Mouse (Mus musculus) ES-CJ7 (cell line): ENCODE data around the gene Slc35f1.
A peak's percentile ranks its signal among the peaks of the same experiment; 100 is the strongest.

Source experiments
- DNase-seq: peaks from one replicate; pipeline ENCODE4 v3.0.0; 2011; ENCODE audit warnings: low read depth, low spot score

Slc35f1 gene

DNA sequence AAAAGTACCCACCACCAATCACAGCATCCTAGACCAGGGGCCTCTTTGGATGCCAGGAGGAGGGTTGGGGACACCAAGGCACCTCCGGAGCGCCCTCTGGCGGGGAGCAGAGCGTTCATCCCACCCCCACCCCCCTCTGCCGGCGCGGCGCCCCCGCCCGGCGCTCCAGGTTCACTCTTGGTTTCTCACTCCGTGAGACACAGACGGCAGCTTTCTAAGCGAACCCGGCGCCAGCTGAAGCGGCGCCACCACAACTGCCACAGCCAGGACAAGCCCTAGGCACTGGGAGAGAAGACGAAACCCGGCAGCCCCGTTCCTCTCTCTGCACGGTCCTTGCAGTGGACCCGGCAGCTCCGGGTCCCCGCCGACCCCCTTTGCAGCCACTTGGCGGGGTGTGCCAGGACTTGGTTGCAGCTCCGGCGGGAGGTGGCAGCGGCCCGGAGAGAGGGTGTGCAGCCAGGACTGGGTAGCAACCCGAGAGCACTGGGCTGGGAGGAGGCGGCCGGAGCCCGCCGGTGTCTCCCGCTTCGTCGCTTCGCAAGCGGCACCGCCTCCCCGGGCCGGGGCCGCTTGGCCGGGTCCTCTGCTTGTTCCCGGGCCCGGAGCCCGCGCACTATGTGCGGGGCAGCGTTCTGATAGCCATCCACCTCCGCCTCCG lies at the start of gene Slc35f1:
Slc35f1 (plus strand) TSS at position 200 of the 658 bp plus-strand sequence.
- DNase-seq, result peak; percentile 85

DNA sequence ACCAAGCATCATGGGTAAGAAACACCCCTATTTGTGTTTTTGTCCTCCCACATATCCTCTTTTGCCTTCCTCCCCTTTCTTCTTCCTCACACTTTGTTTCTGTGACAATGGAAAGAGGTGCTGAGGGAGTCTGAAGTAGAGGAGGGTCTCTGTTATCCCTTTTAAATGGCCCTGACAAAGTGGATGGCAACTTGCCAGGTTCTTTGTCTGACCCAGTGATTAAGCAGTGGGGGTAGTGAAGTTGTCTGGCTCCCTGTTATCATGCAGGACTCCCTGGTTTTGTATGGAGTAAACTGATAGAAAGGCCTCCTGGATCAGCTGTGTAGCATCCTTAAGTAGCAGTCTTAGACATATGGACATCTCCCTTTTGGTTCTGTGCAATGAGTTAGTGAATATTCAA lies 19.1 kb upstream of the Slc35f1 start:
- no peak for DNase-seq

DNA sequence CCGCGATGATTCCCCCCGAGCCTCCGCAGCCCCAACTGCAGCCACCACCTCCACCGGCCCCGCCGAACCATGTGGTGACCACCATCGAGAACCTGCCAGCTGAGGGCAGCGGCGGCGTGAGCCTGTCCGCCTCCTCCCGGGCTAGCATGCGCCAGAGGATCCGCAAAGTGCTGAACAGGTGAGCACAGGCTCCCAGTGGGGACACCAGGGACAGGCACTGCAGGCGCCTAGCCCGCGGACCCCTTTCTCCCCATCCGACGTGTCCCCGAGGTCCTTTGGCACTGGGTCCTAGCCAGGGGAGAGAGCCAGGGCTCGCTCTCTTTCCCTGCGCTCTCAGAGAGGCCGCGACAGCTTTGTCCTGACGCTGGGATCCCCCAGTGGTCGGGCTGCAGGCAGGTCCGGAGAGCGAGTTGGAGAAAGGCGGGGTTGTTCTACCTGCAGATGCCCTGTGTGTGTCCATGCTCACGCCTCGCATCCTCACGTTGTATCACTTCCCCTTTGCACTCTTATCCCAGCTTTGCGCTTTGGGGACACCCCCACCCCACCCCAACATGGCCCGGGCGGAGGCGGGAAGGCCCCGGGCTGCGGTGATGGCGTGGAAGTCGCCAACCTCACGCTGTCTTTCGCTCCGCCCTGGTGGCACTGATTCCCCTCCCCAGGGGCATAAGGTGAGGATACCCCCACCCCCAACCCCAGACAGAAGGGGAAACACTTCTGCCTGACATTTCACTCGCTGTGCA lies 829 bp downstream of the Slc35f1 start:
- peak; percentile 34 for DNase-seq

DNA sequence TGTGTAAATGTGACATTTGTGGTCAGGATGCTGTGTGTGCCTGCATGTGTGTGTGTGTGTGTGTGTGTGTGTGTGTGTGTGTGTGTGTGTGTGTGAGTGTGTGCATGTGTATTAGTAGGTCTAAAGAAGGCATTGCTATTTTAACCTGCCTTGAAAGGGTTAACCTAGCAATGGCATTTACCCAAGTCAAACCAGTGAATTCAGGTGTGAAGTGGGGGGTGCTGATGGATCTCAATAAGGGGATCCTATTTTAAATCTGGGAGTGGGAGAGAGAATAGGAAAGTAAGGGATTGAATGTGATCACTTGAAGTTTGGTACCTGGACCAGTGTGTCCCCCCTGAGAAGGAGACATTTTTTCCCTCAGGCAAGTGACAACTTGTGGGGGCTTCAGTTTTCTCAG lies 13.4 kb downstream of the Slc35f1 start:
- DNase-seq, result no peak

DNA sequence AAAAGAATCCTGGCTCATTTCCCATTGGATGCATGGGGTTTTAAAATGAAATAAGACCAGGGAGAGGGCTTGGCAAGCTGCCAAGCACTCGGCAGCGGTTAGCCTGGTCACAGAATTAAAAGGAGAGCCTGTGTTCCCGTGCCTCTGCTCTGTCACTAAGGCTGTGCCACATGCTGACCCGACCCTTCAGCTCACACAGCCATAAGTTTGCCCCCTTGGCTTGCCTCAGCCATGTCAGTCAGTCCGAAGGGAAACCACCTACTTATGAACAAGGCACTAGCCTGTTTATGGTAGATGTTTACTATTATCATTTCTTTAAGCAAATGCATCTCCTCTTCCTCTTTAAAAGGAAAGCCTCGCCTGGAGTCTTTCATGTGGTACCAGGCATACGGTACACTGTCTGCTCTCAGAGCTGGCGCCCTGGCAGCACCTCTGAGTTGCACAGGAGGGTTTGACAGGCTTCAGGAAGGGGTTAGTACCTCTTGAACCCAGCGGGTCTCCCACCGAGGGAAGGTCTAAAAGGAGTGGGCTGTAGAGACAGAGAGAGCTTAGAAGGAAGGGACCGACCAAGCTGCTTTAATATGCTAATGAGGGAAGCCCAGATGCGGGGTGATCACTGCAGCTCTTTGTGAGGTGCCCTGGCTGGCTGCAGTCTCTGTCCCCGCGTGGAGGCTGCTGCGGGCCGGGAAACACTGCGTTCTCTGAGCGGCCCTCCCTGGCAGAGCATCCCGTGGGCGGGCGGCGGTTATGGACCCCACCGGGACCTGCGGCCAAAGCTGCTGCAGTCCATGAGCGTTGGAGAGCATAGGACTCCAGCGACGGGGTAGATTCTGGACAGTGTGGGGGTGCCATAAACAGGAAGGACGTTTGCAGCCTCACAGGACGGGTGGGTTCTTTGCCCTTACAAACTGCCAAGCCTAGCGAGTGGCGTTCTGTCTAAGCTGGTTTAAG lies 14.0 kb downstream of the Slc35f1 start:
- DNase-seq, result peak; percentile 38

DNA sequence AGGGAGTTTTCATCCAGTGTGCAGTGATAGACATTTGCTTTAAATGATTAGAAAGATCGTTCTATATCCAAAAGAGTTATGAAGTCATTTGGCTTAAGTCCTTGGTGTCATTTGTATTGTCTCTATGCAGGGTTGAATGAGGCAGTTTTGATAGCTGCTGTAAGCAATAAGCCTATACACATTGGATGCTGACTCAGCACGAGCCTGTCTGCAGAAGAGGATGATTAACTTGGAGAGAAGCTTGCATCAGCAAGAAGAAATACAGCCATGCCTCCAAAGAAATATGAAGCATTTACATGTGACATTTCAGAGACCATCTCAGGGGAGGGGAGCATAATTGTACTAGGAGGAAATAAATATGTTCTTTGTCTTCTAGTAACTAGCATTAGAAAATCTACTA lies 19.1 kb downstream of the Slc35f1 start:
- DNase-seq, result no peak

DNA sequence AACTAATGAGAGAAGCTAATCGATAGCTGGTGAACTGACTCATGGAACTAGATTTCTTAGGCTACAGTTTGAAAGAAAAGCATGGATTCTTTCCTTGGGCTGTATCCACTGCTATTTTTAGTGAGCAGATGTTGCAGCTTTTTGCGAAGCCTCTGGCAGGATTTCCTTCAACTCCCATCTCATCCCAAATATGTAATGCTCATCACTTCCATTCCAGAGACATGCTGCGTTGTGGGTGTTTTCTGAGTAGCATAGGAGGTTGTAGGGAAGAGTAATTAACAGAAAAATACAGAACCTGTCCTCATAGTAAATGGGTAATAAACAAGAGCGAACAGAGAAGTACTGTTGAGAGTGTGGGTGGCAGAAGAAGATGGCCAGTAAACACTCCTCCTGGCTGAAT lies 21.8 kb downstream of the Slc35f1 start:
- no peak for DNase-seq

DNA sequence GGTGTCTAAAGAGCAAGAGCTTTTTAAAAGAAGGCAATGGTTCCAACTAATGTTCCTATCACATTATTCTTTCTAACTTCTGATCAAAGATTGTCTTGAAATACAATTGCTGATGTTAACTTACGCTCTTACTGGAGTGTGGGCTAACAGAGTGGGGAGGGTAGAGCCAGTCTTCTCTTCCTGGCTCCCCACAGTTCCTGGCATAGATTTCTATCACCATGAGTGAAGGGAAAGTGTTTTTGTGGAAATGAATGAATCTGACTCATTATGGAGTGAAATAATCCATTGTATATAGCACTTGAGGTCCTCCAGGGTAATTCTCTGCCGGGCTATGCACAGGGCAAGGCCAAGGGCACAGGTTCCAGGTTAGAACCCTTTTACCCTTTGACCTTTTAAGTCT lies 24.2 kb downstream of the Slc35f1 start:
- DNase-seq, result no peak

DNA sequence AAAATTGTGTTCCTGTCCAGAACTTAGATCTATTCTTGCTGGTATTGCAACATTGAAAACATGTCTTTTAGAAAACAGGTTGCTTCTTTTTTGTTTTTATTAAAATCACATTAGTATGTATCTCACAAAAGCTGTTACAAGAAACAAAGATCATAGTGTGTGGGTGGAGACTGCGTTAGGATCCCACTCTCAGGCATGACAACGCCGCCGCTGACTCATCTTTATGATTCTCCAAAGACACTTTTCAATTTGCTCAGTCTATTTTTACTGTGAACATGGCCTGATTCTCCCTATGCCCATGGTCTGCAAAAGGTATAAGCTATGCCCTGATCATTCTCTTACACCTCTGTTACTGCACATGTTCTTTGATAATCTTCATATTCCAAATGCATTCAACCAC lies 24.8 kb downstream of the Slc35f1 start:
- no peak for DNase-seq

DNA sequence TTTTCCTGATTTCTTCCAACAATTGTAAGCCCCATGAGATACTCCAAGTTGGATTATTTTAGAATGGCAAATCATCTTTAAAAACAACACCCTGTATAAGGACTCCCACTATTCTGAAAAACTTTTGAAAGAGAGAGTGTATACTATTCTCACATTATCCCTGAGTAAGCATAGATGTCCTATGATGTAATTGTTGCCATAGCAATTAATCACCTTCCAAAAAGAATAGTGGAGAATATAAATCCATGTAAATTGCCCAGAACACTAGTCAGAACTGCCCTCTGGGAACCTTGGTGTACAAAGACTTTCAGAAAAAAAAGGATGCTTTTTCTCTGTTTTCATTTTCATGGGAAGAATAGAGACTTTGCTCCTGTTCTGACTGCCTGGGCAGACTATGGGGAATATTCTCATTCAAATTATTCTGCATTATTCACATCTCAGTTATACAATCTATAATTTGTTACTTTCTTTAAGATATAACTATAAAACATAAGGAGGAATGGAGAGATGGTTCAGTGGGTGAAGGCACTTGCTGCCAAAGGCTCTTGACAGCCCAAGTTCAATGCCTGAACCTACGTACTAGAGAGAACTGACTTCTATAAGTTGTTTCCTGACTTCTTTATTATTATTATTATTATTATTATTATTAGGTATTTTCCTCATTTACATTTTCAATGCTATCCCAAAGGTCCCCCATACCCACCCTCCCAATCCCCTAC lies 28.0 kb downstream of the Slc35f1 start:
- DNase-seq, result no peak

DNA sequence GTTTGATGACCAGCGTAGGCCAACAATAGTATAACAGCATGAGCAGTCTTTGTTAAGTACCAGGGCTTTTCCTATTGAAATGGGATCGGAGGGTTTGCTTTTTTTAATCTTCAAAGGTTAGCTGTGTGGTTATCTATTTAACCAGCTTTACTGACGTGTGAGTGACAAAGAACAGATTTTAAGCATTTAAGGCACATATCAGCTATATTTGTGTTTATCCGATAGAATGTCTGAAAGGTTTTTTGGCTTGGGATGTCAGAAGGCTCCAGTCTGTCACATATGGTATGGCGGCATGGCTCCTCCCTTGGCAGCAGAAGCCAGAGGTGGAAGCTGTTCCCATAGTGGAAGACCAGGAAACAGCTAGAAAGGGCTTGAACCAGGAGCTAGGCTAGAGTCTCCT lies 36.3 kb downstream of the Slc35f1 start:
- no peak for DNase-seq

DNA sequence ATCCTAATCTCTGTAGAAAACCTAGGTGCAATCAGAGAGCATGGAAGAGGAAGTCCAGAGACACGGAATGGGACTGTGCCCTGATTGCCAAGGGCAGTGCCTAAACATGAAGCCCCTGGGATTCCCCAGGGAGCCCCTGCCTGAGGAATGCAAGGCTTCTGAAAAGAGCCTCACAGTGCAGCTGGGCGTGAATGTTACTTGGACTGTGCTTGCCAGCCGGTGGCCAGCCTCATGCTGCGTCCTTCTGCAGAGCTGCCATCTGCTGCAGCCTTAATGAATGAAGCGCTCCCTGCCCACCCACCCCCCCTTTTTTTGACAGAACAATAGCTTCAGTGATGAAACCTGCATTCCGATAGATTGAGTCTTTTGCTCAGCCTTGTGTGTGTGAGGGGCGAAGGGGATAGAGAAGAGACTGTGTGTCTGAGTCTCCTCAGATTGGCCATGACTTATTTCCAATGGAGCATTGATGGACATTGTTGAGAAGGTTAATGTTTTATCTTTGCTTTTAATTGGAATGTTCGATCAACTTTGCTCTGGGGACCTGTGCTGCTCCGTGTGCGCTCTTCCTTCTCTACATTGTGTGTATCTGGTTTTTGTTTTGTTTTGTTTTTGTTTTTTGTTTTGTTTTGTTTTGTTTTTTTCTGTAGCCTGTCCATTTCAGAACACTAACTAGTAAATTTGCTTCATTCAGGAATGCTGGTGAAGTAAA lies 52.5 kb downstream of the Slc35f1 start:
- peak; percentile 12 for DNase-seq

DNA sequence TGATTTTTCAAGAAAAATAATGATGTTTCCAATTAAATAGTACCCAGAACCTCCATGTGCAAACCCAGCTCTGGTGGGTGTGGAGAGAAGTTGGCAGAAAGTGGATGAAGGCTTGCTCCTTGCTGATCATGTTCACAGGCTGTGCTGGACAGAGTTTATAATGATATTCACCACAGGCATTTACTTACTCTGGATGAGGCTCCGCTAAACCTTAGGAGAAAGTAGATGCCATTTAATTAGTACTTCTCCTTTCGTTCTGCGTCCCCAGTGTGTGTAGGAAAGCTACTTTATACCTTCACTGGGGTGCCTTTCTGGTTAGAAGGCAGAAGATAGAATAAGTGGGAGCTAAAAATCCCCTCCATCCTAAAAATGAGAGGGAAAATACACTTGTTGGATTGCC lies 53.5 kb downstream of the Slc35f1 start:
- no peak for DNase-seq

DNA sequence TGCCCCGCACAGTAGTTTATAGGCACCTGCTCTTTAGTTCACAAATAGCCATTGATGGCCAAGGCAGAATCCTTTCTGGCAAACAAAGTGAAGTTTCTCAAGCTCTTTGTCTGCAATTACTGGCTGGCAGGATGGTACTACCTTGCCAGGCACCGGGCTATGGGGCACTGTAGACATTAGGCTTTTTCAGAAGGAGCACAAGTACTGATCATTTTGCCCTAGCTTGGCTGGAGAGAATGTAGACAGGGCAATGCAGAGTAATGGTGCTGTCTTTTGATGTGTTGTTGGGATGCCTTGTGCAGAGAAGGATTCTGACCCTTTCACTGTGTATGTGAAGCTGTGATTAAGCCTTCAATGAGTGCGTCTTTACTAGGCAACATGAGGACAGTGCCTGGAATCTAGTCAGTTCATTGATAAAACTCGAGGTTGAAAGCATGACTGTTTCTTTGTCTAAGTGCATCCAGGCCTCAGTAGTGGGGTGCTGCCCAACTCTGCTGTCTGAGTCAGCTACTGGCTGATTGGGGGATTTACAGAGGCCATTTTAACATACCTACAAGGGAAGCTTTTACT lies 57.8 kb downstream of the Slc35f1 start:
- no peak for DNase-seq

DNA sequence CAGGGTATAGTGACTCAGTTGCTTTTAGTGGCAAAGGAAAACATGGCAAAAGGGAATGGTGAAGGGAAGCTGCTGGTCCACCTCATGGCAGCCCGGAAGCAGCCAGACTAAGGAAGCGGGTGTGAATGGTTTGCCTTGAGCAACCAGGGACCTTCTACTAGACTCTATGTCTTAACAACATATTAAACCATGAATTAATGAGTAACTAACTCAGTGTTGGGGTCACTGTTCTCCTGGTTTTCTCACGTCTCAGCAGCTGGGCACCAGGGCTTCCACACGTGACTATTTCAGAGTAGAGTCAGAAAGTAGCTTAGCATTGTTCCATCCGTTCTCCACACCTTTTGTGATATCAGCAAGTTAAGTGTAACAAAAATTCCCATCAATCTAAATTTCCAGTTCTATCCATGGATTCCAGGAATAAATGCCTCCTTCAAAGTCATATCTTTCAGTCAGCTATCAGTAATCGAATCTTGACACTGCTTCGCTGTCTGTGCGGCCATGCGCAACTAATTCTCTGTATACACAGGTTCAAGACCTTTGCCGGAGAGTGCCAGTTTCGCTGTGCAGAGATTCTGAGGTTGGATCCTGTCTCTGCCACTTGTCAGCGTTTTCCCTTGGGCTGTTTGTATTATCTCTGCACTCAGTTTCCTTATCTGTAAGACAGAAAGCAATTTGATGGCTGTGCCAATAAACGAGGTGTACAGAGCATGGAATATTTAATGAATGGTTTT lies 65.8 kb downstream of the Slc35f1 start:
- DNase-seq, result no peak

DNA sequence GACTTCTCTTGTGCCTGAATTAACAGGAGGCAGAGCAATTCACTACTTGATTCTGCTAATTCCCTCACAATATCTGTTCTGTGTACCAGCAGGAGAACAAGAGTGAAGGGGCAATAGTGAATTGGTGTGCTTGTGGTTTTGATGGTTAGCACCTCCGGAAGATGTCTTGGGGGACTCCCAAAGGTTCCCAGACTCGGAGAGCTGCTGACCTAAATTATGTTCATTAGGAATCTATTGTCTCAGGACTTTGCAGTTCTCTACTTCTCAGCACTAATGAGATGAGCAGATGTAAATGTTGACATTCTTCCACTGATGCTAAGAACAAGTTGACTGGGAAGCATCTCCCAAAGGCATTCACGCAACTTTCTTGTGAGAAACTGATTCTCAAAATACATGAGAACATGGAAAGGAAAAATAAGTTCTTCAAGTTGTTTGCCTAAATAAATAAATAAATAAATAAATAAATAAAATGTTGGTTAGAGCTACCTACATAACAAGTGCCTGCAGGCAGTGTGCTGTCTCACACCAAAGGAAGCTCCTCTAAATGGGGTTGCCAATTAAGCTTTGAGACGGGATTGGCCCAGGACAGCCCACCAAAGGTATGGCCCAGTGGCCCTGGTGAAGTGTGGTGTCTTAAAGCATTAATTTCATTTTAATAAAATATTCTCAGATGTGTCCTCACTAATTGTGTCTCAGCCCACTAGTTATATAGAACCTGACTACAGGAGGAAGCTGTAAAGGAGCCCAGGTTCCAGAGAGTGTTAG lies 67.3 kb downstream of the Slc35f1 start:
- no peak for DNase-seq

DNA sequence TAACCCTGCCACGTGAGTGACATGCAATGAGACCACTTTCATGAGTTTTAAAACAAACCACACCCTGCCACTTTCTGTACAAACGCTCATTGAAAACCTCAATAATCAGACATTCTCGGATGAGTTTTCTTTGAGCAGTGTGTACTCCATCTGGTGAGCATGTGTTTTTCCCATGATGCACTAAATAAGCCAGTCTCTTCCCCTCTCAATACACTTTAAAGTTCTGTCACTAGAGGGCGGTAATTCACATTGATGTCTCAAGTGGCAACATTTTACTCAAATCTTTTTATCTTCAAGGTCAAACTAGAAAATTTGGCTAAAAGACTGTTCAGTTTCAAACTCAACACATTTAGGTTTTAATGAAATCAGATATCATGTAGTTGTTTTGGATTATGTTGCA lies 68.3 kb downstream of the Slc35f1 start:
- peak; percentile 76 for DNase-seq

DNA sequence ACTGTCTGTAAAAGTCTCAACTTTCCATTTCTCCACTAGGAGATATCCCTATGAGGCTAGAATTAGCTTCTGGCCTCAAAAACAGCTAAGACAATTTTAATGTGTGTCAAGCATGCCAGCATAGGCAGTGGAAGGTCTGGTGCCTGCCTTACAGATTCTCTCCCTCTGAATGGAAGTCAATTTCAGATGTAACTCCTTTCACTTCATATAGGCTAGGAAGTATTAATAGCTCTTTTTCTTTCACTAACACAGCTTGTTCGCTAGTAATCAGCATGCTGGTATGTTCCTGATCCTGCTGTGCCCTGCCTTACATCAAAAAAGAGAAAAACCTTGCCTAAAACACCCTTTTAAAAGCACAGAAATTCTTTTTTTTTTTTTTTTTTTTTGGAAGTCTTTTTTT lies 70.2 kb downstream of the Slc35f1 start:
- DNase-seq, result no peak

DNA sequence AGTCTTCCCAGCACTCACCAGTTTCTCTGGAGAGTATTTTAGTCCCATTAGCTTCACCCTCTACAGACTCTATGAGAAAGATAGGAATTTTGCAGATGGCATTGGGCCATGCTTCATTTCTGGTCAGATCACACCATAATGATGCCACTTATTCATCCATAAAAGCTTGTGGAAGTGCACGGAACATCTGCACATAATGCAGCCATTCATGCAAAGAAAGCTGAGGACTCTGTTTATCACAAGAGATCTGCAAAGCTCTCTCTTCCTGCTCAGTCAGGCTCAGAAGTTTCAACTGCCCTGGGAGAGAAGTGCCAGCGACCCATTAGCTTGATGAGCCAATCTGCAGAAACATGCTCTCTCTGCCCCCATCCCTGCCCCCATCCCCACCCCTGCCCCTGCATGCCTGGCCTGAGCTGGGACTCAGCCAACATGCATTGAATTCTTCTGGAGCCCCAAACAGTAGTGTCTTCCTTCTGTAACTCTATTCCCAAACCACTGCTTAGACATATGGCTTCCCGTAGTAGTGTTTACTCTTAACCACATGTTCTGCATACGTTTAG lies 89.7 kb downstream of the Slc35f1 start:
- no peak for DNase-seq
